Mouse (Mus musculus) B cell, adult 62 days (primary cell): ENCODE measurements around the gene Zfp108. TPM values are rescaled to one million over a fixed set of nuclear protein-coding genes. Genes with fewer than 3 reads are reported as not detected.

Experiments
- total RNA-seq: library from RNA; stranded (reverse); gene quantifications from 4 replicates; pipeline ENCODE4 v1.2.4, GENCODE M21; 2023

Gene Zfp108
- total RNA-seq, result not detected in 4 replicates

DNA sequence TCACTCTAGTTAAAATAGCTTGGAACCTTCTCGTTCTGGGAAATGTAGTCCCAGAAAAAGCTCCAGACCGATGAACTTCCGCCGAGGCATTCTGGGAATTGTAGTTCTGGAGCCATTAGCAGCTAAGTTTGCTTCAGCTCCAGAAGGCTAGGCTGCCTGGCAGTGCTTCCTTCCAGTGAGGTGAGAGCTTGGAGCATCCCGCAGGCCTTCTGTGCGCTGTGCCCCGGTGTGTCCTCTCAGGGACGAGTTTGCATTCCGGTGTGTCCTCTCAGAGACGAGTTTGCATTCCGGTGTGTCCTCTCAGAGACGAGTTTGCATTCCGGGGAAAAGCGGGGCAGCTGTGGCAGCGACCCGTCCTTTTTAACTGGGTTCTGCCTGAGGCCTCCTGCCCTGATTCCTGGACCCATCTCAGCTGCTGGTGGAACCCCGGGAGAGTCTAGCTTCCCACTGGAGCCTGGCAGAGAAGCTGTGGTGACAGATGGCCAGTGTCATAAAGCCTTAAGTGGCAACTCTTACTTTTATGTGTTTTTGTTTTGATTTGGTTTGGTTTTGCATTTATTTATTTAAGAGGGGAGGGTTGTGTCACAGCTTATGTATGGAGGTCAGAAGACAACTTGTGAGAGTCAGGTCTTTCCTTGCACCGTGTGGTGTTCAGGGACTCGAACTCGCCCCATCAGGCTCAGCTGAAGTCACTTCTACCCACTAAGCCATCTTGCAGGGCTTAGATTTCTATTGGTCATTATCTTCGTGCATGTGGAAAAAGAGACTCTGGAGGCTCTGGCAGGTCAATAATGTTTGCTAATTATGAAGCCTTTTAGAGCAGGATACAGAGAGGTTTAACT lies at the start of gene Zfp108:
TSS of gene Zfp108 (plus strand) at position 162 of the 842 bp plus-strand sequence.

DNA sequence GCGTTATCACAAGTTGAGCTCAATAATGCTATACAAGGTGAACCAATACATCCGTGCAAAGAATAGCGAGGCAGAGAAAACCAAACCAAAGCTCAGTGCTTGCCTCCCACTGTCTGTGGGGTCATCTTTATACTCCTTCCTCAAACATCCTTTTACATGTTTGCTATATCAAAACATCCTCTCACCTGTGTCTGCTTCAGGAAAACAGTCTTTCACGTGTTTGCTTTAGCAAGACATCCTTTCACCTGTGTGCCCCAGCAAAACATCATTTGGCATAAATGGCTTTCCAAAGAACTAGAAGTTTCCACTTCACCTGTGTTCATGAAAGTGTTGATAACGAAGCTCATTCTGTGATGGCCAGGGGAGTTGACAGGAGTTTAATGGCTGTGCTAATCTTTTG lies 43.3 kb upstream of the Zfp108 start, which contains the start of gene Zfp111:
TSS of gene Zfp111 (minus strand) at position 101 of the 400 bp plus-strand sequence.

DNA sequence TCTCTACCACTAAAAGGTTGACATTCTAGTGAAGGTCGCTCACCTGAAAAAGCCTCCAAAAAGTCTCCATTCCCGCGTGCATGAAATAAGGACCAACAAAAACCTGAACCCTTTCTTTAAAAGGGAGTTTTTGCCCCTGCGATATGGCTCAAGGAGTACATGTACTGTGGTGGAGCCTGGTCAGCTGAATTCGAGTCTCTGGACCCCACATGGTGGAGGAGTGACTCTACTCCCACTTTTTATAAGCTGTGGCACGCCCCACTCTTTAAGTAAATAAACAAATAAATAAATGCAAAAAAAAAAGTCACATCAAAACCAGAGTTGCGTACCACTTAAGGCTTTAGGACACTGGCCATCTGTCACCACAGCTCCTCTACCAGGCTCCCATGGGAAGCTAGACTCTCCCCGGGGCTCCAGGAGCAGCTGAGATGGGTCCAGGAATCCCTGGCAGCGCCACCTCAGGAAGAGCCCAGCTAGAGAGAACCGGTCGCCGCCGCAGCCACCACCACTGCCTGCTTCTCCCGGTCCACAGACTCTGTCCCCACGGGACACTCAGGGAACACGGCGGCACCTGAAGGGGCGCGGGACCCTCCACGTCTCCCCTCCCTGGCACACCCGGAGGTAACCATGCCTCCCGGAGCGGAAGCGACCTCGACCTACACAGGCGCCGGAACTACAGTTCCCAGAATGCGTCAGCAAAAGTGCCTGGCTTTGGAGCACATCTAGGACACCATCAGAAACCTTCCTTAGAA lies 17.4 kb upstream of the Zfp108 start, which contains the start of gene Zfp109:
TSS of gene Zfp109 (minus strand) at position 521 of the 752 bp plus-strand sequence.

GRCm38 (mm10) chr7:24270288-24270672 lies 15.7 kb downstream of the Zfp108 start, which contains the start of gene Zfp93:
Zfp93 (plus strand) TSS chr7:24270420.

DNA sequence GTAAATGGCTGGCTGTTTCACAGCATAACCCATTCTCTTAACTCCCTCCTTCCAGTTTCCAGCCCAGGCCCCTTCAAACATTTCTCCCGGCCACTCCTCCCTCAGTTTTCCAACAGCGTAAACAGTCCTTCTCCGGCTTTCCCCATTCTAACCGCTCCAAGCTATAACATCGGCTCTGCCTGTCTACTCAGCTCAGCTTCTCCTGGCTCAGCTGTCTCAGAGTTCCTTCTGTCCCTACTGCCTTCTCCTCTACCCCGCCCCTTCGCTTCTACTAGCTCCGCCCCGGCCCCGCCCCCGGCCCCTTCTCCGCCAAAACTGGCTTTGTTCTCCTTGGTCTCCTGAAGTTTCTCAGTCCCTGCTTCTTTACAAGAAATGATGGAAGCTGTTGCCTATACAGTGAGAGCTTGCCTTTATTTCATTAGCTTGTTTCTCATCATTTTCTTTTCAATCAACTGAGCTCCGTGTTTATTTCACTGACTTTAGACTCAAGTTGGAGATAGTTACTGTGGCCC lies 46.2 kb downstream of the Zfp108 start, which contains the start of gene Zfp61:
TSS of gene Zfp61 (minus strand) at position 462 of the 512 bp plus-strand sequence.

Other genes with a start within 250 kb of the Zfp108 start
- gene Vmn1r183, start 201.5 kb upstream of the Zfp108 start, total RNA-seq, result not detected in 4 replicates
- gene Zfp180, start 172.9 kb upstream of the Zfp108 start, total RNA-seq, result 21.0 to 29.1 TPM (median 28.1 TPM) in 4 replicates
- 2.5 to 5.3 TPM (median 4.1 TPM) in 4 replicates for gene Zfp112, start 142.5 kb upstream of the Zfp108 start, total RNA-seq
- gene Zfp235, start 120.6 kb upstream of the Zfp108 start, total RNA-seq, result 4.9 to 6.3 TPM (median 5.3 TPM) in 4 replicates
- gene Zfp114, start 79.7 kb upstream of the Zfp108 start, total RNA-seq, result 0.23 to 0.27 TPM in 2 of 4 replicates, not detected in the others
- 0.09 TPM in 1 of 4 replicates, not detected in the others for gene Zfp111, start 43.4 kb upstream of the Zfp108 start, total RNA-seq
- 1.2 to 1.5 TPM (median 1.4 TPM) in 4 replicates for gene Zfp109, start 17.2 kb upstream of the Zfp108 start, total RNA-seq
- 0.33 TPM in 2 of 4 replicates, not detected in the others for gene Zfp93, start 15.6 kb downstream of the Zfp108 start, total RNA-seq
- gene Zfp61, start 46.4 kb downstream of the Zfp108 start, total RNA-seq, result 6.4 to 11.4 TPM (median 8.5 TPM) in 4 replicates
- 7.7 to 11.5 TPM (median 8.3 TPM) in 4 replicates for gene Zfp94, start 61.9 kb downstream of the Zfp108 start, total RNA-seq
- not detected in 4 replicates for gene Tescl, start 79.1 kb downstream of the Zfp108 start, total RNA-seq
- gene Lypd5, start 94.4 kb downstream of the Zfp108 start, total RNA-seq, result not detected in 4 replicates
- 4.0 to 6.8 TPM (median 4.8 TPM) in 4 replicates for gene Kcnn4, start 115.5 kb downstream of the Zfp108 start, total RNA-seq
- 69.5 to 87.3 TPM (median 83.7 TPM) in 4 replicates for gene Smg9, start 144.8 kb downstream of the Zfp108 start, total RNA-seq
- gene Irgc1, start 197.5 kb downstream of the Zfp108 start, total RNA-seq, result 3.5 to 5.6 TPM (median 5.0 TPM) in 4 replicates
- 484 to 612 TPM (median 535 TPM) in 4 replicates for gene Plaur, start 207.7 kb downstream of the Zfp108 start, total RNA-seq
- gene Cadm4, start 227.2 kb downstream of the Zfp108 start, total RNA-seq, result 1.2 to 3.1 TPM (median 1.7 TPM) in 4 replicates